ENCODE assay signal across 9 mouse cellular contexts in genomic region chr1:133134071-133134470, GRCm38 (mm10). TPM values are rescaled to one million over a fixed set of nuclear protein-coding genes. Genes with fewer than 3 reads are reported as not detected.
DNase-seq lines count a peak whose midpoint lies in the region; ATAC-seq and TF ChIP-seq lines count a peak whose summit lies in the region.
"Had no signal": no experiment of that assay in that cellular context is flagged by ENCODE, and none has a peak within 500 bp of the region (broad histone marks: within the 10 kb centered on the region; RNA-seq: fewer than 3 reads in every experiment).

No protein-coding gene starts in this region.

- H3K4me1 ChIP-seq in erythroblast, embryonic 14.5 days (ENCODE audit: control insufficient read depth): peaks cover 46% of the 10 kb centered on the region
- peaks cover 18% of the 10 kb centered on the region for H3K4me1 ChIP-seq in hindbrain, postnatal 0 days (ENCODE audit: insufficient read depth, low read length)
- peaks cover 51% of the 10 kb centered on the region for H3K4me1 ChIP-seq in liver, embryonic 15.5 days (replicated peaks)

- TF ChIP-seq CTCF in hindbrain, postnatal 0 days (IDR thresholded peaks at IDR 0.05; ENCODE audit: low read depth): no peak

- peak overlapping the region; percentile 96 for H3K9ac ChIP-seq in hindbrain, postnatal 0 days (replicated peaks; ENCODE audit: low read length)
- peak overlapping the region; percentile 93 for H3K9ac ChIP-seq in liver, embryonic 15.5 days

- H3K4me2 ChIP-seq in hindbrain, postnatal 0 days (ENCODE audit: low read depth, low read length): peak overlapping the region; percentile 96
- H3K4me2 ChIP-seq in liver, embryonic 15.5 days: peak overlapping the region; percentile 80

- DNase-seq in c-Kit-positive CD71-positive TER-119-positive erythroid progenitor cells, embryonic 14.5 days (ENCODE audit: low spot score): peak; percentile 41
- no peak for DNase-seq in hindbrain, postnatal 0 days (ENCODE audit: low spot score)
- DNase-seq in left cerebral cortex, adult 11 months (ENCODE audit: low spot score): no peak
- no peak for DNase-seq in frontal cortex, postnatal 14 days (ENCODE audit: low spot score in 2 of 2)
- DNase-seq in cerebellum, postnatal 25 days: no peak

- H3K9me3 ChIP-seq in erythroblast, embryonic 14.5 days (ENCODE audit: control insufficient read depth, low read length): no peaks in the 10 kb centered on the region
- no peaks in the 10 kb centered on the region for H3K9me3 ChIP-seq in hindbrain, postnatal 0 days (ENCODE audit: low read length)
- no peaks in the 10 kb centered on the region for H3K9me3 ChIP-seq in liver, embryonic 15.5 days (replicated peaks)

- no peaks in the 10 kb centered on the region for H3K27me3 ChIP-seq in erythroblast, embryonic 14.5 days (ENCODE audit: control insufficient read depth)
- no peaks in the 10 kb centered on the region for H3K27me3 ChIP-seq in hindbrain, postnatal 0 days (ENCODE audit: insufficient read depth, low read length)
- H3K27me3 ChIP-seq in liver, embryonic 15.5 days: no peaks in the 10 kb centered on the region
- H3K27me3 ChIP-seq: Patski had no signal

- H3K4me3 ChIP-seq in erythroblast, embryonic 14.5 days (replicated peaks): peak overlapping the region; percentile 87
- peak overlapping the region; percentile 98 for H3K4me3 ChIP-seq in hindbrain, postnatal 0 days (ENCODE audit: low read length)
- H3K4me3 ChIP-seq in liver, embryonic 15.5 days (replicated peaks): peak overlapping the region; percentile 95

- peaks cover 76% of the 10 kb centered on the region for H3K36me3 ChIP-seq in erythroblast, embryonic 14.5 days (ENCODE audit: control insufficient read depth)
- H3K36me3 ChIP-seq in hindbrain, postnatal 0 days (ENCODE audit: insufficient read depth, low read length): peaks cover 19% of the 10 kb centered on the region
- H3K36me3 ChIP-seq in liver, embryonic 15.5 days (replicated peaks): peaks cover 66% of the 10 kb centered on the region

- ATAC-seq in erythroblast, adult 5-6 weeks (replicated peaks; ENCODE audit: low FRiP score, poor library complexity, severe bottlenecking): no peak
- no peak for ATAC-seq in hindbrain, postnatal 0 days
- ATAC-seq in liver, embryonic 15.5 days (ENCODE audit: insufficient read depth): no peak
- ATAC-seq: Patski had no signal

- 12% methylated on average over 4 of the region's 4 CpGs for WGBS in hindbrain, postnatal 0 days
- WGBS in liver, embryonic 15.5 days (ENCODE audit: insufficient replicate concordance): 0% methylated on average over 4 of the region's 4 CpGs

- H3K27ac ChIP-seq in hindbrain, postnatal 0 days: no peak overlapping the region
- H3K27ac ChIP-seq in liver, embryonic 15.5 days (replicated peaks): peak overlapping the region; percentile 95

RNA-seq across cellular contexts. Expression of gene Ppp1r15b, which starts 3.1 kb away (rescaled TPM):
- polyA plus RNA-seq in erythroblast, embryonic 14.5 days (2012): 2.0 and 2.5 TPM in 2 replicates
- total RNA-seq in erythroblast, adult 5-6 weeks (2015; ENCODE audit: low replicate concordance): 37.1 and 44.3 TPM in 2 replicates
- total RNA-seq in erythroblast, adult 5-6 weeks (2017; ENCODE audit: low replicate concordance): 72.2 and 83.8 TPM in 2 replicates
- 37.4 and 46.9 TPM in 2 replicates for total RNA-seq in hindbrain, postnatal 0 days (2014; rRNA removed)
- 15.9 and 17.0 TPM in 2 replicates for polyA plus RNA-seq in hindbrain, postnatal 0 days (2015; fragmentation: Nextera tagmentation; extraction: Ambion mirVana)
- 39.1 and 45.5 TPM in 2 replicates for polyA plus RNA-seq in liver, embryonic 15.5 days (2015; fragmentation: Nextera tagmentation; extraction: Ambion mirVana)

RNA-seq across cellular contexts. Expression of gene Plekha6, which starts 29.9 kb away (rescaled TPM):
- 0.01 and 0.04 TPM in 2 replicates for polyA plus RNA-seq in erythroblast, embryonic 14.5 days (2012)
- 0.63 TPM in 1 of 2 replicates, not detected in the other for total RNA-seq in erythroblast, adult 5-6 weeks (2015; ENCODE audit: low replicate concordance)
- total RNA-seq in erythroblast, adult 5-6 weeks (2017; ENCODE audit: low replicate concordance): 0.68 and 0.98 TPM in 2 replicates
- 41.0 and 44.1 TPM in 2 replicates for total RNA-seq in hindbrain, postnatal 0 days (2014; rRNA removed)
- 9.7 TPM in 2 replicates for polyA plus RNA-seq in hindbrain, postnatal 0 days (2015; fragmentation: Nextera tagmentation; extraction: Ambion mirVana)
- 2.2 and 2.5 TPM in 2 replicates for polyA plus RNA-seq in liver, embryonic 15.5 days (2015; fragmentation: Nextera tagmentation; extraction: Ambion mirVana)
